Mouse (Mus musculus) liver, adult 10 weeks (tissue): Measurements from ENCODE around the gene Olfr577. TPM values are rescaled to one million over a fixed set of nuclear protein-coding genes. Genes with fewer than 3 reads are reported as not detected.

Source experiments
- polyA plus RNA-seq: library from polyadenylated mRNA; stranded (reverse); fragments of 350-450 nt; fragmentation: Illumina TruSeq; extraction: RNeasy Lipid Tissue Mini Kit (QIAGEN cat#74804); gene quantifications from one replicate; pipeline ENCODE4 v1.2.3, GENCODE M21; 2014; ENCODE audit warnings: low read depth, low replicate concordance

Olfr577 gene
- not detected for polyA plus RNA-seq

DNA sequence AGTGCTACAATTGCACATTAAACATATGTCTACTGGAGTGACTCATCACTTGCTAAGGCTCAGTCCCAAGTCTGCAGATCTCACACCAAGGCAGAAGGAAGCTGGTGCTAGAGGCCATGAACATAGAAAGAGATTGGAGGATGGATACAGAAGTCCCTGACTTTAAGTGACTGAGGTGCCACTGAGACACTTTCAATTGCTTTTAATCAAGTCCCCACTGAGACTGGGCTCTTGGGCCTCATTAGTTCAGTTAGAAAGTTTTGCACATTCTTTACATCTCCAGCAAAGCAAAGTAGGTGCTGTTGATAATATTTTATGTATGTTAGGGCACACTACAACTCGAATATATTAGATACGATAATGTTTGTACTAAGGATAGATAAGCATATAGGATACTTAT is at the start of gene Olfr577:
TSS of gene Olfr577 (minus strand) at position 101 of the 400 bp plus-strand sequence.

DNA sequence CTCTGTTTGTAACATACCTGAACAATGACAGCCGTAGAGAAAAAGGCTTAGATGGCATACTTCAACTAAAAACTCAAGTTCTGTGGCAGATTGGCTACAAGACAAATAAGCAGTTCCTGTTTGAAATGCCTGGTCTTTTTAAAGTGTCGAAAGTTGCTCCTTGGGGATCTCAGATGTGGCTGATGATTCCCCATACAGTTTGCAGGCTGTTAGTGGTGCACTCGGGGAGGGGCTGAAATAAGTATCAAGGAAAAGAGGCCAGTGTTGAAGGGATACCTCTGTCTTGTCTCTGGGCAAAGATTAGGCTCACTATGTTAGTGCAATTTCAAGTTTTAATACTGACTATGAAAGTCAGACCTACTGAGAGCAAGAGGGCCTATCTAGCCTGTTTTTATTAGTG is 13.5 kb upstream of the Olfr577 start, which contains the start of gene Olfr578:
TSS of gene Olfr578 (minus strand) at position 101 of the 400 bp plus-strand sequence.

DNA sequence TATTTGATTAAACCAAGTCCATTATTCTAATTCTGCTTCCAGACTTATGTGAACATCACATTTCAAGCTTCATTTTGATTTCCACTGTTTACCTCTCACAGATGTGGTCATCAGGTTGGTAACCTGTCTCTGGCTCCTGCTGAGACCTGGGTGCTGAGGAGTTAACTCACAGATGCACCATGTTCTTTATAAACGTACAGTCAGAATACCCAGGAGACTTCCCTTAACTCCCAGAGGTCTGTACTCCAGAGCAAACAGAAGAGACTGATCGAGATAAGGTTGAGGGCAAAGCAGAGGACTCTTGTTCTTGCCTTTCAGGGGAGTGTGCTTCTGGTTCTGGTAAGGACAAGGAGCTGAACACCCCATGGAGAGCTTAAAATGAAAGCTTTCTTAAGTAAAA is 13.4 kb downstream of the Olfr577 start, which contains the start of gene Olfr576:
TSS of gene Olfr576 (plus strand) at position 301 of the 400 bp plus-strand sequence.

DNA sequence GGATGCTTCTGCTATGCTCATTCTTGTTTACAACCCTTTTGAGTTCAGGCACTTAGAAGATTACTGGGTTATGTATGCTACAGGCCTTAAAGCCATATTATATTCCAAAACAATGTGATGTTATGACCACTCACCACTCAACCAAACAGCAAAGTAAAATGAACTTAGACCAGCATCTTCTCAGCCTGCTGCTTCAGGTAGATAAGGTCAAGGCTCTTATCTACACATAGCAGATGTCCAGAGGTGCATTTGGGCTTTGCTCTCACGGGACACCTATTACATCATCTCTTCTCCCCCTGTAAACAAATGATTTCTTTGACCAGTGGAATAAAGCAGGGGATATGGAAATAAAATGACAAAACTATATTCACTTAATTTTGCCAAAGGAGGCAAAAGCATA is 17.1 kb downstream of the Olfr577 start, which contains the start of gene Olfr575:
TSS of gene Olfr575 (minus strand) at position 183 of the 400 bp plus-strand sequence.

DNA sequence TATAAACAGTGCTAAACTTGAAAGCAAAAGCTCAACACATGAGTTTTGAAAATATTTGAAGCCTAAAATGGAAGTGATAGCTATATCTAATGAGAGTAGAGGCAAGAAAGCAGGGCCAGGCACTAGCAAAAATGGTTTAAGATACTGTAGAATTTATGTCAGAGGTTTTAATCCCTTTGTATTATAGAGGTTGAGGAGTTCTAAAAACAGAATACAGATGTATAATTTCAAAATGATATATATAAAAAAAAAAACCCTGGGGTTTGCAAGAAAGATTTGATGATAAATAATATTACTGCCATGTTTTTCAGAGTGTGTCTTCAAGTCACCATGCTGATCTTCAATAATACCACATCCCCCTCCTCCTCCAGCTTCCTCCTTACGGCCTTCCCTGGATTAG is 27.6 kb downstream of the Olfr577 start, which contains the start of gene Olfr574:
TSS of gene Olfr574 (plus strand) at position 301 of the 400 bp plus-strand sequence.

DNA sequence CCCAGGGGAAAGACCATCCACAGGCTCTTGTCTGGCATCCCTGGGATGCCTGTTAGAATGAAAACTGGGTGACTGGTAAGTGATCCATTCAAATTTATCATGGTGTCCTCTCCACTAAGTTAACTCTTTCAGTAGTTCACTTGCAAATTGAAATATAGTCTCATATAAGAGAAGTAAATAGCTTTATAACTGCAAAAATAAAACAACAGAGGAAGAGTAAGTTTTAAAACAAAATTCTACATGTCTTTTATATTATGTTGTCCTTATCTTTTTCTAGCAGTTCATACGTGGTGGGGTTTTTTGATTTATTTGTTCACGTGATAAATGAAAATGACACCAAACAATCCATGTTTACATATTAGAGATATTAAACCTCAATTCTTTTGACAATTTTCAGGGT is 33.3 kb downstream of the Olfr577 start, which contains the start of gene Olfr573-ps1:
TSS of gene Olfr573-ps1 (minus strand) at position 101 of the 400 bp plus-strand sequence.

DNA sequence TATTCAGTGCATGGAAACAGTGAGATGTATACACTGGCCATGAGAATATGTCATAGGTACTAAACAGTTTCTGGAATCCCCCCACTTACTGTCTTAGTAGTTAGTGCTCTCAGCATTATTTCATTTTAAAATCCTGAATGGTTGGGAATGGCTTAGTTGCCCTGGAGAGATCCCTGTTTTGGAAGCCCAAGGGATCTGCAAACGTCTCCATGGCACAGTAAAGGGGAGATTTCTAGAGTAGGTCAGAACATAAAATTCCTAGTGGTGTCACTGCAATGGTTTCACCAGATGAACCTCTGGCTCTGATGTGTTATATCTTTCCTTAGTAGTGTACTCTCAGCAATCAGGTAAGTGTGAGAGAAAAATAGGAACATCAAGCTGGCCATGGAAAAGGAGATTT is 51.6 kb downstream of the Olfr577 start, which contains the start of gene Olfr572:
TSS of gene Olfr572 (plus strand) at position 301 of the 400 bp plus-strand sequence.

Other genes starting within 250 kb of the Olfr577 start
- not detected for gene Olfr559, start 248.5 kb downstream of the Olfr577 start, polyA plus RNA-seq
- gene Olfr560, start 216.6 kb downstream of the Olfr577 start, polyA plus RNA-seq, result not detected
- not detected for gene Olfr78, start 216.5 kb downstream of the Olfr577 start, polyA plus RNA-seq
- gene Olfr561, start 204.7 kb downstream of the Olfr577 start, polyA plus RNA-seq, result not detected
- not detected for gene Olfr564, start 172.5 kb downstream of the Olfr577 start, polyA plus RNA-seq
- gene Olfr566, start 117.2 kb downstream of the Olfr577 start, polyA plus RNA-seq, result not detected
- gene Olfr568, start 98.8 kb downstream of the Olfr577 start, polyA plus RNA-seq, result not detected
- not detected for gene Olfr569, start 85.1 kb downstream of the Olfr577 start, polyA plus RNA-seq
- not detected for gene Olfr570, start 81.4 kb downstream of the Olfr577 start, polyA plus RNA-seq
- gene Olfr571, start 58.4 kb downstream of the Olfr577 start, polyA plus RNA-seq, result not detected
- not detected for gene Olfr572, start 51.5 kb downstream of the Olfr577 start, polyA plus RNA-seq
- gene Olfr573-ps1, start 33.4 kb downstream of the Olfr577 start, polyA plus RNA-seq, result not detected
- gene Olfr574, start 27.5 kb downstream of the Olfr577 start, polyA plus RNA-seq, result not detected
- gene Olfr575, start 17.2 kb downstream of the Olfr577 start, polyA plus RNA-seq, result not detected
- gene Olfr576, start 13.3 kb downstream of the Olfr577 start, polyA plus RNA-seq, result not detected
- gene Olfr578, start 13.4 kb upstream of the Olfr577 start, polyA plus RNA-seq, result not detected
- not detected for gene Olfr582, start 62.1 kb upstream of the Olfr577 start, polyA plus RNA-seq
- gene Olfr583, start 75.4 kb upstream of the Olfr577 start, polyA plus RNA-seq, result not detected
- gene Olfr584, start 105.9 kb upstream of the Olfr577 start, polyA plus RNA-seq, result not detected
- not detected for gene Olfr585, start 121.8 kb upstream of the Olfr577 start, polyA plus RNA-seq
- gene Olfr586, start 149.7 kb upstream of the Olfr577 start, polyA plus RNA-seq, result not detected
- gene Olfr588-ps1, start 164.9 kb upstream of the Olfr577 start, polyA plus RNA-seq, result not detected
- gene Olfr589, start 180.4 kb upstream of the Olfr577 start, polyA plus RNA-seq, result not detected
- gene Olfr591, start 202.4 kb upstream of the Olfr577 start, polyA plus RNA-seq, result not detected
- gene Olfr592, start 208.9 kb upstream of the Olfr577 start, polyA plus RNA-seq, result not detected
- not detected for gene Olfr593, start 235.9 kb upstream of the Olfr577 start, polyA plus RNA-seq
- not detected for gene Olfr594, start 241.1 kb upstream of the Olfr577 start, polyA plus RNA-seq